Mouse (Mus musculus) midbrain, embryonic 14.5 days (tissue): ENCODE measurements around the gene Prkag1. TPM values are rescaled to one million over a fixed set of nuclear protein-coding genes. Genes with fewer than 3 reads are reported as not detected.

Experiments
- ATAC-seq: fragments of 200-750 bp; cut with Nextera tagmentation; 2 replicates; pipeline ENCODE4 v1.8.0; 2017; ENCODE audit warnings: moderate number of reproducible peaks, moderate library complexity; ENCODE audit not compliant: low FRiP score, low TSS enrichment
- DNase-seq: peaks from one replicate; pipeline ENCODE4 v3.0.0-alpha.2; 2015
- H3K27ac ChIP-seq: fragments of 300-500 bp; sonication (generic); replicated peaks from 2 replicates; pipeline ENCODE4 v1.5.1; 2014; ENCODE audit warnings: mild to moderate bottlenecking, low read depth, low read length, moderate library complexity
- H3K27me3 ChIP-seq: fragments of 300-500 bp; sonication (generic); 2 replicates; pipeline ENCODE4 v1.6.1; 2014; ENCODE audit warnings: low read length, control low read depth, mixed read lengths; ENCODE audit not compliant: control insufficient read depth, insufficient read depth
- H3K36me3 ChIP-seq: fragments of 300-500 bp; sonication (generic); 2 replicates; pipeline ENCODE4 v1.6.1; 2014; ENCODE audit warnings: low read length, control low read depth; ENCODE audit not compliant: control insufficient read depth, insufficient read depth
- H3K4me1 ChIP-seq: fragments of 300-500 bp; sonication (generic); 2 replicates; pipeline ENCODE4 v1.6.1; 2014; ENCODE audit warnings: mild to moderate bottlenecking, antibody characterized with exemption, low read length, control low read depth; ENCODE audit not compliant: control insufficient read depth, insufficient read depth
- H3K4me2 ChIP-seq: fragments of 300-500 bp; sonication (generic); 2 replicates; pipeline ENCODE4 v1.6.1; 2014; ENCODE audit warnings: mild to moderate bottlenecking, low read length, moderate library complexity
- H3K4me3 ChIP-seq: fragments of 300-500 bp; sonication (generic); replicated peaks from 2 replicates; pipeline ENCODE4 v1.5.1; 2014; ENCODE audit warnings: low read depth, low read length
- H3K9ac ChIP-seq: fragments of 300-500 bp; sonication (generic); replicated peaks from 2 replicates; pipeline ENCODE4 v1.6.1; 2014; ENCODE audit warnings: mild to moderate bottlenecking, low read length, moderate library complexity
- H3K9me3 ChIP-seq: fragments of 300-500 bp; sonication (generic); 2 replicates; pipeline ENCODE4 v1.6.1; 2016; ENCODE audit warnings: low read length, control low read depth, mixed read lengths; ENCODE audit not compliant: control insufficient read depth
- WGBS: fragments of 180-500 bp; shearing (Covaris S2); extraction: QIAGEN DNeasy Blood & Tissue Kit; methylation state at CpG from one replicate; pipeline ENCODE4 v1.1.7; 2014; 5-methylcytosine and 5-hydroxymethylcytosine counted together
- polyA plus RNA-seq: library from polyadenylated mRNA; unstranded; fragments of >200 nt; fragmentation: Nextera tagmentation; extraction: Ambion mirVana; gene quantifications from 2 replicates; pipeline ENCODE4 v1.2.1, GENCODE M21; 2014

Prkag1 gene
- polyA plus RNA-seq, 1 experiment from 2014 or later = 72.8 TPM

GRCm38 (mm10) chr15:98787930-98788329 is 43.4 kb downstream of the Prkag1 start:
- Histone ChIP-seq H3K4me1 (0 out of 2 replicates have a peak, but pooled peaks cover 5% of the 10 kb centered on the region), H3K27me3 (peaks cover 70% of the 10 kb centered on the region), H3K4me2 (no peak overlapping the region), H3K27ac (no peak overlapping the region), H3K36me3 (no peaks in the 10 kb centered on the region), H3K4me3 (no peak overlapping the region), H3K9me3 (0 out of 2 replicates have a peak, but pooled peaks cover 2% of the 10 kb centered on the region), H3K9ac (no peak overlapping the region)
- no peak for ATAC-seq
- 49% methylated on average over 4 of the region's 4 CpGs for WGBS
- peak; percentile 77 for DNase-seq

GRCm38 (mm10) chr15:98785744-98786143 is 45.6 kb downstream of the Prkag1 start:
- Histone ChIP-seq H3K4me1 (0 out of 2 replicates have a peak, but pooled peaks cover 2% of the 10 kb centered on the region), H3K9ac (no peak overlapping the region), H3K9me3 (0 out of 2 replicates have a peak, but pooled peaks cover 2% of the 10 kb centered on the region), H3K27ac (no peak overlapping the region), H3K4me2 (no peak overlapping the region), H3K4me3 (no peak overlapping the region), H3K36me3 (no peaks in the 10 kb centered on the region), H3K27me3 (peaks cover 67% of the 10 kb centered on the region)
- peak; percentile 53 for DNase-seq
- WGBS = 50% methylated on average over 7 of the region's 7 CpGs
- ATAC-seq = no peak

- Histone ChIP-seq H3K27me3 (peaks cover 70% of the 10 kb centered on the region), H3K4me1 (peaks cover 7% of the 10 kb centered on the region), H3K36me3 (no peaks in the 10 kb centered on the region), H3K9ac (no peak overlapping the region), H3K9me3 (0 out of 2 replicates have a peak, but pooled peaks cover 2% of the 10 kb centered on the region), H3K27ac (no peak overlapping the region), H3K4me2 (no peak overlapping the region), H3K4me3 (no peak overlapping the region)
- WGBS = 37% methylated on average over 6 of the region's 6 CpGs
- no peak for DNase-seq
- no peak for ATAC-seq
Measured at GRCm38 (mm10) chr15:98781166-98781565, 50.2 kb downstream of the Prkag1 start.

- no peaks in the 10 kb centered on the region for H3K9me3 ChIP-seq
- no peak overlapping the region for H3K27ac ChIP-seq
- no peak overlapping the region for H3K4me3 ChIP-seq
- 3% methylated on average over 13 of the region's 13 CpGs for WGBS
- no peak overlapping the region for H3K9ac ChIP-seq
- H3K4me2 ChIP-seq = no peak overlapping the region
- peaks cover 13% of the 10 kb centered on the region for H3K4me1 ChIP-seq
- H3K27me3 ChIP-seq = peaks cover 72% of the 10 kb centered on the region
- no peak for ATAC-seq
- DNase-seq = peak; percentile 33
- H3K36me3 ChIP-seq = no peaks in the 10 kb centered on the region
Measured at GRCm38 (mm10) chr15:98780573-98780972, 50.7 kb downstream of the Prkag1 start.

- 10% methylated on average over 8 of the region's 8 CpGs for WGBS
- Histone ChIP-seq H3K9me3 (no peaks in the 10 kb centered on the region), H3K36me3 (no peaks in the 10 kb centered on the region), H3K27me3 (peaks cover 74% of the 10 kb centered on the region), H3K4me3 (no peak overlapping the region), H3K4me2 (no peak overlapping the region), H3K27ac (no peak overlapping the region), H3K4me1 (peaks cover 15% of the 10 kb centered on the region), H3K9ac (no peak overlapping the region)
- no peak for DNase-seq
- no peak for ATAC-seq
Measured at GRCm38 (mm10) chr15:98780075-98780474, 51.2 kb downstream of the Prkag1 start.

- no peaks in the 10 kb centered on the region for H3K9me3 ChIP-seq
- ATAC-seq = no peak
- no peak overlapping the region for H3K27ac ChIP-seq
- 4% methylated on average over 10 of the region's 11 CpGs for WGBS
- H3K9ac ChIP-seq = no peak overlapping the region
- no peaks in the 10 kb centered on the region for H3K36me3 ChIP-seq
- peaks cover 86% of the 10 kb centered on the region for H3K27me3 ChIP-seq
- no peak for DNase-seq
- no peak overlapping the region for H3K4me2 ChIP-seq
- no peak overlapping the region for H3K4me3 ChIP-seq
- H3K4me1 ChIP-seq = peaks cover 15% of the 10 kb centered on the region
Measured at GRCm38 (mm10) chr15:98778806-98779205, 52.5 kb downstream of the Prkag1 start.

GRCm38 (mm10) chr15:98778191-98778770 is 53.0 kb downstream of the Prkag1 start:
- H3K4me2 ChIP-seq = peak overlapping the region; percentile 48
- H3K4me3 ChIP-seq = peak overlapping the region; percentile 27; the same call in 1 of the 2 replicates
- H3K27me3 ChIP-seq = peaks cover 91% of the 10 kb centered on the region
- ATAC-seq (no peak), DNase-seq (peak; percentile 21)
- no peaks in the 10 kb centered on the region for H3K36me3 ChIP-seq
- no peaks in the 10 kb centered on the region for H3K9me3 ChIP-seq
- no peak overlapping the region; the same call in 1 of the 2 replicates for H3K9ac ChIP-seq
- peaks cover 15% of the 10 kb centered on the region for H3K4me1 ChIP-seq
- WGBS = under 1% methylated on average over 24 of the region's 25 CpGs
- H3K27ac ChIP-seq = no peak overlapping the region

- H3K9ac ChIP-seq = peak within 1 kb of the TSS; percentile 23; the same call in 1 of the 2 replicates
Measured at GRCm38 (mm10) chr15:98777762-98778161, 53.6 kb downstream of the Prkag1 start, which contains the start of gene Wnt10b. Gene Wnt10b (minus strand): TSS chr15:98778150.

GRCm38 (mm10) chr15:98777005-98777616 is 54.2 kb downstream of the Prkag1 start:
- ATAC-seq (no peak), DNase-seq (no peak)
- Histone ChIP-seq H3K9me3 (no peaks in the 10 kb centered on the region), H3K27me3 (peaks cover 98% of the 10 kb centered on the region), H3K4me2 (no peak overlapping the region), H3K27ac (no peak overlapping the region), H3K9ac (no peak overlapping the region), H3K4me1 (peaks cover 22% of the 10 kb centered on the region), H3K4me3 (no peak overlapping the region), H3K36me3 (no peaks in the 10 kb centered on the region)
- WGBS = under 1% methylated on average over 19 of the region's 19 CpGs

More at GRCm38 (mm10) chr15:98777762-98778161, 53.6 kb downstream of the Prkag1 start, which contains the start of gene Wnt10b:
- H3K4me2 ChIP-seq = peak within 1 kb of the TSS; percentile 48
- DNase-seq = peak; percentile 48
- under 1% methylated on average over 33 of the region's 33 CpGs for WGBS
- ATAC-seq = no peak
- H3K9me3 ChIP-seq = no peaks in the 10 kb centered on the region
- H3K36me3 ChIP-seq = no peaks in the 10 kb centered on the region
- H3K4me3 ChIP-seq = peak within 1 kb of the TSS; percentile 27
- no peak within 1 kb of the TSS for H3K27ac ChIP-seq
- peaks cover 17% of the 10 kb centered on the region for H3K4me1 ChIP-seq
- H3K27me3 ChIP-seq = peaks cover 97% of the 10 kb centered on the region
